Mouse (Mus musculus): Measurements from ENCODE around the gene Elp4.

The Elp4 gene

DNA sequence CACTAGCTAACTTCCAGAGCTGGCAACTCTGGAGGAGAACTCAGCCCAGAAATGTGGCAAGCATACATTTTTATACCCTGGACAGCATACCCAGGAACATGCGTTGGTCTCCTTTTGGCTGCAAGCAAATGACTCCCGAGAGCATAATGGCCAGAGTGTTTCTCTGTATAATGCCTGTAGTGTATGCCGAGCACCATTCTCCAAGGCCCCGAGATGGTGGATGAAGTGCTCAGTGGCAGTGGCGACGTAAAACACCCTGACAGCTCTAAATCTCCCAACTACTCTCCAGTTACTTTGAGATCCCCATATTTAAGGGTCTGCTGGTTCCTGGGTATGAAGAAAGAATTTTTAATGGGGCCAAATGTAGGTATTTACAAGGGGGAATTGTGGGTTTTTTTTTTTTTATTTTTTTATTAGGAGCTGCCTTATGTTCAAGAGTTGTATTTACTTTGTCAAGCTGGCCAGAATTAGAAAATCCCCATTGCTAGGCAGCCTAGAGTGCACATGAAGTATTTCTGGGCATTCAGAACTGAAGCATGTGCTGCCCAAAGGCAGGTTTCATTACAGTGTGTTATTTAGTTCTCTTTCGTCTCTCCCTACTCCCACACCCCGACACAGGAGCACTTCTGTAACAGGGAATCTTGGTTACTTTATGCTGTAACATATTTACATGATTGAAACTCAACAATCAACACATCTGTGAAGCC lies 188.8 kb downstream of the Elp4 start:
- in situ Hi-C loops (cut with MboI), result no loop called here

DNA sequence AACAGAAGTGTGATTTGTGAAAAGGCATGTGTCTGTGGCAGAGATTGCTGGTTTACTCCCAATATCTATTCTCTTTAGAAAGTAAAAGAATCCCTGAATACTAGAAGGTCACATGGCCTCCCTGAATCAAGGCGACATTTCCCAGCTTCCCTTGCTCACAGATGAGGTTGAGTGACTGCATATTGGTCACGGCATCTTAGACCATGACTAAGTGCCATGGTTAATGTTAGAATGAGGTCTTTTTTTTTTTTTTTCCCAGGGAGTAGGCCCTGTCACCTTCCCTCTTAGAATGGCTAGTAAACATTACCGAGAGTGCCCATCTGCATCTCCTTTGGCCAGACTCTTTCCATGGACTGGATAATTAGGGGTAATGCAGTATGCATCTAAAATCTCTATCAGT lies 193.9 kb downstream of the Elp4 start:
- in situ Hi-C loops (cut with MboI), result no loop called here

DNA sequence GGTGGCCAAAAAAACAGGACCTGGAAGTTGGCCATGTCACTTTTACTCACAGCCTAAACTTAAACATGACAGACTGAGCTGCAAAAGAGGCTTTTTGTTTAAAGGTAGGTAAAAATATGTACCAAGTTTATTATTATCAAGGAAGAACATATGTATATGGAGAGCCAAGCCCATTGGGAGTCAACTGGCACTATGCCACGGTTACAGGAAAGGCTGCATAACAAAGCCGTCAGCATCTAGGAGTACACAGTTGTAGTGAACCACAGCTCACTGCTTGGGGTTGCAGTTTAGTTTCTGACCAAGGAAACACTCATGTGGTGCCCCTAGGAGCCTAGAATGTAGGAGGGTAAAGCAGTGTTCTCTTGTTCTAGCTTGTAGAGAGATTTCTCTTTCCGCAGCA lies 195.2 kb downstream of the Elp4 start:
- in situ Hi-C loops (cut with MboI), result no loop called here

DNA sequence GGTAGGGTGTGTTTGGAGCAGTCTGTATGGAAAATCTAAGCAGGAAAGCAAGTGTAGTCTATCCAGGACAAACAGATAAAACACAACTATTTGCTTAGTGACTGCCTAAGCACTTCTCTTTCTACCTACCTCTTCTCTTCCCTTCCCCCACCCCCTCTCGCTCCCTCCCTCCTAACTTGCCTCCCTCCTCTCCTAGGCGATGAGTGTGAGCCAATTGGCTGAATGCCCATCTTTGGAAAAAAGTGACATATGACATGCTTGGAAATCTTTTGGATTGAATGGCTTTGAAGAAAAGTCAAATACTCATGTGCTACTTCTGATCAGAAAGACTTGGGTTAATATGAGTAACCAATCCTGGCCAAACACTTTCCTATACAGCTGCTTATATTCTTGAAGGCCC lies 199.0 kb downstream of the Elp4 start:
- in situ Hi-C loops (cut with MboI), result no loop called here

DNA sequence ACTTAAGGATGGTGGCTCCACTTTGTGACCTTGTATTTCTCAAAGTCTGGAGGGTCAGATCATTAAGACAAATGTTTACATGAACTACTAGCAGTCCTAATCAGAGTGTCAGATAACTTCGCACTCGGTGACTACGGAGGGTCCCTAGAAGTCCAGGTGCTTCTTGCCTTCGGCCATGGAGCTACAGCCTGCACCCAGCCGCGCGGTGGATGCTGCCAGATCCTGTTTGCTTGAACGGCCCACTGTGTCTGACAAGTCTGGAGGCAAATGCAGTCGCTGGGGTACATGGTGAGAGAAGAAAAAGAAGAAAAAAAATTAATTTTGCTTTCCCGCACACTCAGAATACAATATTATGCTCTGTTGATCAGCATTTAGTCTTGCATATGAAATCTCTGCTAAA lies 201.8 kb downstream of the Elp4 start:
- in situ Hi-C loops (cut with MboI), result no loop called here

DNA sequence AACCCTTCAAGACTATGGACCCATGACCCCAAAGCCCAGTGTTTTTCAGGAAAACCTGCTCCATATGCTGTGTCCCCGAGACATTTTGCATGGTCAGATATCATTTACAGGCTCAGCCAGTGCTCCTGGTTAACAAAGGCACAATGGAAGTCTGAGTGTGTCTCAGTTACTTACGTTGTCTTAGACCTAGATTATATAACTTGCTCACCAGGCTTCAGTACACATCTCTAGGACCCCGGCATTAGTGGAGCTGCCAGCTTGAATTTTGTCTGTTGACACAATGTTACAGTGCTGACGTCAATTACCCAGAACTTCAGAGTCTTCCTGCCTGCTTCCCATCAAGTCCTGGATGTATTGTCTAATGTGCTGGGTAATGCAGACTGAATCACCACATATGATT lies 202.6 kb downstream of the Elp4 start:
- in situ Hi-C loops (cut with MboI), result no loop called here

DNA sequence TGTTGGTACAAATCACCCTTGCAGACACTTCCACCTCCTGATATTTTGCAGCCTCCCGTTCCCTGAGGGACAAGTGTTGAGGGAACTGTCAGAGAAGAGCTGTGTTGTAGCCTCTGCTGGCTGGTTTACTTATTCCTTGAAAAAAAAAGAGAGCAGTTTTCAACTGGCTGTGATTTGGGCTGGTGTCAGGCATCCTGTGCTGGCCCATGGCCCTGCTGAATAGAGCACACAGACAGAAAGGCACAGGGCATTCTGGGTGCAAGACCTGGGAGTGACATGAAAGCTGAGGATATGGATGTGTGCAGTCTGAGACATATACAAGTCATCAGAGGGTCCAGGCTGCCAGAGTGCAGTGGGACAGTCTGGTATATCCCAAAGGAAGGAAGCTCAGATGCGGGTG lies 205.7 kb downstream of the Elp4 start:
- in situ Hi-C loops (cut with MboI), result no loop called here

DNA sequence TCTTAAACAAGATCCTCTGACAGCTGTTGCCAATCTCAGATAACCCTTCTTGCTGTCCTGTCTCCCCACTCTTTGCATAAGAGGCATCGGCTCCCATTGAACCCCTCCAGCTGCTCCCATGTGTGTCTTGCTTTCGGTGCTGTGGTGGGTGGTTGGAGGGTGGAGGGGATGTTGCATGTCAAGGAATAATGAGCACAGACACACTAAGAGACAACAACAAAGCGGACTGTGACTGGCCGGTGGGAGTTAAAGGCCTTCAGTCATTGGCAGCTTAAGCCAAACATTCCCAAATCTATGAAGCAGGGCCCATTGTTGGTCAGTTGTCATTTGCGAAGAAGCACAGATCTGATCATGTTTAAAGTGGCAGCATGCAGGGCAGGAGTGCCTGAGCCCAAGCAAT lies 206.6 kb downstream of the Elp4 start:
- in situ Hi-C loops (cut with MboI), result no loop called here

DNA sequence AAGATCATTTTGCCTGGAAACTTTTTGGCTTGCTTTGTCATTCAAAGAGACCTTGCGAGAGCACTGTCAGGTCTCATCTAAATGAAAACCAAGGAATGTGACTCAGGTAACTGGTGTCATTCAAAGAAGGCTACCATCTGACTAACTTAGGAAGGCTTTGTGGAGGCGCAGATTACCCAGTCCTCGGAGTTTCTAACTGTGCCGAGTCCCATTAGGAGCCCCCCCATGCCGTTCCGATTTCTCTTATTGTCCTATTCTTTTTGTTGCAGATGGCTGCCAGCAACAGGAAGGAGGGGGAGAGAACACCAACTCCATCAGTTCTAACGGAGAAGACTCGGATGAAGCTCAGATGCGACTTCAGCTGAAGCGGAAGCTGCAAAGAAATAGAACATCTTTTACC lies 213.1 kb downstream of the Elp4 start:
- in situ Hi-C loops (cut with MboI), result no loop called here

DNA sequence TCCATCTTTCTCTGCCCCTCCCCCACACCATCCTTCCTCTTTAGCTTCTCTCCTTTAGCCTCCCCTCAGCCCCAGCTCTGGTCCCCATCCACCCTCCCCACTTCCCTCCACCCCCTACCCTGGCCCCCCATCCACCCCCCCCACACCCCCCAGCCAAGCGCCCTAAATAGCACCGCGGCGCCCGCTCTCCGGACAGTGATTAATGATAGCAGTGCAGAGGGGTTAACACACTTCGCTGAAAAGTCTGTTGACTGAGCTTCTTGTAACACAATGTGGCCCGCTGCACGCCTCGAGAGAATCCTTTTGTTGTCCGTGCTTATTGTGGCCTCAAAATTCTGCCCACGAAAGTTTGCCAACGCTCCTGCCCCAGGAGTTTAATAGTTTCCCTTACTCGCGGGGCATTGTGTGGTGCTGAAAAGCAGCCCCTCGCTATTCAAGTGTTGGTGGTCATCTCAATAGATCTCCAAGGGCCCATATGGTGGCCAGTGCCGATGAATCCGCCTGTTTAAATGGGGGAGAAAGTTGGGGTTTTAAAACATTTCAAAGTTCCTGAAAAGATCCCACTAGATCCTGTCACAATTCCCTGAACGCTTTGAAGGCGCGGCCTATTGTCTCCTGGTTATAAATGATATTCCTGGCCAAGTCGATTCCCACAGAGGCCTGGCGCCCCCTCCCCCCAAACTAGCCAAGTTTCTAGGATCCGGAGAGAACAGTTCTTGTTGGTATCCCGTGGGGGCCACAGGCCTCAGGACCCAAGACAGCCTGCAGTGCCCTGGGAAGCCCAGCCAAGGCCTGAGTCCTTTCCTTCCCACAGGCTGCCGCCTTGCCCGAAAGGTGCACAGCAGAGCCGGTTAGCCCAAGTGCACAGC lies 214.4 kb downstream of the Elp4 start:
- in situ Hi-C loops (cut with MboI), result no loop called here

DNA sequence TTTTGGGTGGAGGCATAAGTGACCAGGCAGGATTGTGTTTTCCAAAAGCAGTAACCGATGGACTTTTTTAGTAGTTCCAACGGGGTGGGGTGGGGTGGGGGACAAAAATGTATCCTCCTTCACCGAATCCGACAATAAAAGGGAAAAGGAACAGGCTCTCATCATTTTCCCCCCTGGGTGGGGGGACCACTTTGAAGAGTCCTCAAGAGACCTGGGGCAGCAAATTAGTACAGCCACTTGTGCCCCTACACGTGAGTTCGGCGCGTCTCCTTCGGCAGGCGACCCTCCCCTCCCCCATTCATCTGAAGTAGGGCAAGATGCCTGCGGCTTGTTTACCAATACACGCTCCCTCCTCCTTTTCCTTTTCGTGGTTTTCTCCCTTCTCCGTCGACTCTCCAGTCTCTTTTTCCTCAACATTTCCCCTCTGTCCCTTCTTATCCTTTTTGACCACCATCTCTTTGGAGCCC lies 215.0 kb downstream of the Elp4 start:
- in situ Hi-C loops (cut with MboI), result no loop called here

DNA sequence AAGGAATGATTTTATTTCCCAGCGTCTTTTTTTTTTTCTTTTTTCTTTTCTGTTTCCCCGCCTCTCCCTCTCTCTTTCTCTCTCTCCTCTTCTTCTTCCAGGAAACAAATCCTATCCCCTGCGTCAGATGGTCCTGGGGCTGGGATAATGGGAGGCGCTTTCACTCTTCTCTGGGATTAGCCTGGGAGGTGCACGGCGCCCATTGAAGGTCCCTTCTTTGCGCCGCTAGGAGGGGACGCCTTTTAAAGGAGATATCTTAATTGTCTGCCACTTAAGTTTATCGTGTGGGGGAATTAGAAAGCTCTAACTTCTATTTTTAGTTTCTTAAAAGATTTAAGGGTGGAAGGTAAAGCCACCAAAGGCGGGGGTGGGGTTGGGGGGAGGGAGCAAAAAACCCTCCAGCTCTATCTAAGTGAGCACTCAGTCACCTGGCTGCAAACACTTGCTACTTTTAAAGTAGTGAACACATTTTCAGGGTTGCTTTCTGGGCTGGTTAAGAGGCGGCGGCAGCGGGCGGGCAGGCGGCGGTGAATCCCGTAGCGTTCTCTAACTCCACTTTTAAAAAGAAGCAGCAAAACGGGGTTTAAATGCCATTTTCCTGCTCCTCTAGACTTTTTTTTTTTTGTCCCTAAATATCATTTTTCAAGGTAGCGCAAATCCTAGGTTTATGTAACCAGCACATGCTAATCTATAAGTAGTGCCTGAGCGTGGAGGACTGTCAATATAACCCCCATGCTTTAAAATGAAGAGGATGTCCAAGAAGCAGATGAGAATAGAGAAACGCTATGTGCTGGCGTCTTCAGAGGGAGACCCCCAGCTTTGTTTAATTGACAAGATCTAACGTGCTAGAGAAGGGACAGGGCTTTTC lies 215.7 kb downstream of the Elp4 start:
- in situ Hi-C loops (cut with MboI), result no loop called here

DNA sequence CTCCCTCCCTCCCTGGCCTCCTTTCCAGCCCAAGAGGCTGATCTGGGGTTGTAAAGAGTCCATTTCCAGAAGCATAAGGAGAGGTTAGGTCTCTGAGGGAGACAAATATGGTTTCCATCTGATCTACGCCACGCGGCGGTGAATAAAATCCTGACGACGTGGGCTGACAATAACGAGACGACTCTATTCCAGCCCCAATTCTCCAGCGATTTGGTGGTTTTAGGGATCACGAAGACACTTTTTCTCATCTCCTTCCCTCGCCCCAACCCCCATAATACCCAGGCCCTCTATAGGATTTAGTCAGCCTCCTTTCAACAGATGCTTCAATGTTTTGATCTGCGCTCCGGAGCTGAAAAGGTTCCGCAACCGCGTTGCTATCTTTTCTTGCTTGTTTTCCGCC lies 216.4 kb downstream of the Elp4 start:
- in situ Hi-C loops (cut with MboI), result no loop called here

DNA sequence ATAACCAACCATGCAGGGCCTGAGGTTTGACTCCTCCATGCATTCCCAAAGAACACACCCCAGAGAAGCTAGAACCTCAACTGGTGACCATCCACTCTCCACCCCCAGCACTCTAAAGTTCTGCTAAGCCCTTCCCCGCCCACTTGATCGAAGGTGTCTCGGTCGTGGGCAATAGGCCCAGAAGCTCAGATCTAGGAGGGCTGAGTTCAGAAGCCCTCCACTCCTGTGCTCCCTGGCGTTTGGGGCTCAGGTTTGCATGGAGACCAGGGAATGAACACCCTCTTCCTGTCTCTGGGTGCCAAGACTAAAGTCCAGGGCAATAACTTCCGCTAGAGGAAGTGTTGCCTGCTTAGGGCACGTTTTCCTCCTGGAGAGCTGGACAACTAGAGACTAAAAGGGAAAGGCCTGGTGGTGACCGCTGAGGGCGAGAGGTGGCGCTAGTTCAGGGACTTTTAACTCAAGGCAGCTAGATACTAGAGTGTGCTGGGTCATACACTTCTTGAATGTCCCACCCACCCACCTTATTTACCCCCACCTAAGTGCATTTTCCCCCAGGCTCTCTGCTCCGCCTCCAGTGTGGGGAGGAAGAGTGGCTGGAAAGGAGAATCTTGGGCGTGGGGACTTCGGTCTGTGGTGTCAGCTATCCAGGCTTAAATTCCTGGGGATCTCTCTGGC lies 216.9 kb downstream of the Elp4 start:
- in situ Hi-C loops (cut with MboI), result no loop called here

DNA sequence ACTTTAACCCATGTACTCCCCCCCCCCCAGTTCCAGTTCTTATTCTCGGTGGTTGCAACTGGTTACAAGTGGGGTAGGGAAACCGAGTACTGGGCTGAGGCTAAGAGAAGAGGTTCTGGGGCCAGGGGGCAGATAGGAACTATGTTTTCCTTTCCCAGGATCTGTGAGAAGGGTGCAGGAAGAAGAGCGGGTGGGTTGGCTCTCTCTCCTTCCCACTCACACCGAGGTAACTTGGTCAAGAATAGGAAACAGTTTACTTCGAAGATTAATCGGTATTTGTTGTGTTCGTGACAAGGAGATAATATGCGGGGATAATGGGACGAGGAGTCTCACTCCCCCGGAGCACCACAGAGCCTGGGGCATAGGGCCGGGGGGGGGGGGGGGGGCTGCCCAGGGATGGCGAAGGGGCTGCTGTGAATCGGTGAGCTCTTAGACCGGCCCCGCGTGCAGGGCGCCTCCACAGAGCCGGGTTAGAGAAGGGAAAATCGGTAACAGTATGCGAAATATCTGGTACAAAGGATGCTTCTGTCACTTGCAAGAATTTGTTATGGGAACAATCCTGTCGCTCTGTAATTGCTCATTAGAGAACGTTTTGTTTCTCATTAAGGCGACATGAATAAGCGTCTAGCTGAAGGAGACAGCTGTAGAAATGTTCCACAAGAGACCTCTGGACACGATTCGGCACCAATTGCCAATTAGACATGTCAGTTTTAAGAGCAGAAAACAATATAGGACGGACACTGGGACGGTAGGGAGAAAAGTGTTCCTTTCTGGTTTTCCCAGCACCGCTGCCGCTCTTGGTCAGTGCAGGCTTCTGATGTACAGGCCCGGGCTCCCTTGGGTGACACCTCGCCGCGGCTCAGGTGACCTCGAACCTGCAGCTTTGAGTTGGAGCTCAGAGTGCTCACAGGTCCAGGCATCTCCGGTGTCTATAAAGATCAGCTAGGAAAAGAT lies 217.7 kb downstream of the Elp4 start:
- in situ Hi-C loops (cut with MboI), result no loop called here

DNA sequence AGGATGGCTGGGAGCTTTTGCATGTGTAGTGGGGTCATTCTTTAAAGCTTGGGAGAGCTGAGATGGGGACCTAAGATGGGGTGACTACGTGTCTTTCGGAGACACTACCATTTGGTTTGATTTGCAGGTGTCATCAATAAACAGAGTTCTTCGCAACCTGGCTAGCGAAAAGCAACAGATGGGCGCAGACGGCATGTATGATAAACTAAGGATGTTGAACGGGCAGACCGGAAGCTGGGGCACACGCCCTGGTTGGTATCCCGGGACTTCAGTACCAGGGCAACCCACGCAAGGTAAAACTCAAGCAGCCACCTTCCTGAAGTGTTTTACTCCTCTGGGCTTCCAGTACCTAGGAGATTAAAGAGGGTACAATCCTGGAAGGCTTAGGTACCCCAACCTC lies 218.7 kb downstream of the Elp4 start:
- in situ Hi-C loops (cut with MboI), result no loop called here

DNA sequence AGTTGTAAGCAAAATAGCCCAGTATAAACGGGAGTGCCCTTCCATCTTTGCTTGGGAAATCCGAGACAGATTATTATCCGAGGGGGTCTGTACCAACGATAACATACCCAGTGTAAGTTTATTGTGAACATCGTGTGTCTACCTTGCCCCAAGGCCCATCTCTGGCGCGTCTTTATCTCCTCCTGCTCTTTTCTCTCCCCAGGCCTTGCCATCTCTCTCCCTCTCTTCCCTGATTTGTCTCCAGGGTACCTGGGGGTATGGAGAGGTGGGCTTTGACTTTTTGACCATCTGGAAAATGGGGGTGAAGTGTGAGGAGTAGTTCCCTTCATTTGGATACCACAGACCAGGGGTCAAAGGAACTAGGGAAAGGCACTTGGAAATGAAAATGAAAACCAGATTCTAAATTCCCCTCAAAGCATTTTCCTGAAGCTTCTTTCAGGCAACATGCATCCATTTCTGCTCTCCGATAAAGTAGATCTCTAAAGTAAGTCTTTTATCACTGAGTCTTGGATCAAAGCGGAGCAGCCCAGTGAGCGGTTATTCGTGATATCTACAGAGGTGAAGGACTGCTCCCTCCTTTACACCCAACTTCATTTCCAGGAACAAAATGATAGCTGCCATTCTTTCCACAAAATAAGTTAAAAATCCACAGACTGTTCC lies 219.2 kb downstream of the Elp4 start:
- in situ Hi-C loops (cut with MboI), result no loop called here

DNA sequence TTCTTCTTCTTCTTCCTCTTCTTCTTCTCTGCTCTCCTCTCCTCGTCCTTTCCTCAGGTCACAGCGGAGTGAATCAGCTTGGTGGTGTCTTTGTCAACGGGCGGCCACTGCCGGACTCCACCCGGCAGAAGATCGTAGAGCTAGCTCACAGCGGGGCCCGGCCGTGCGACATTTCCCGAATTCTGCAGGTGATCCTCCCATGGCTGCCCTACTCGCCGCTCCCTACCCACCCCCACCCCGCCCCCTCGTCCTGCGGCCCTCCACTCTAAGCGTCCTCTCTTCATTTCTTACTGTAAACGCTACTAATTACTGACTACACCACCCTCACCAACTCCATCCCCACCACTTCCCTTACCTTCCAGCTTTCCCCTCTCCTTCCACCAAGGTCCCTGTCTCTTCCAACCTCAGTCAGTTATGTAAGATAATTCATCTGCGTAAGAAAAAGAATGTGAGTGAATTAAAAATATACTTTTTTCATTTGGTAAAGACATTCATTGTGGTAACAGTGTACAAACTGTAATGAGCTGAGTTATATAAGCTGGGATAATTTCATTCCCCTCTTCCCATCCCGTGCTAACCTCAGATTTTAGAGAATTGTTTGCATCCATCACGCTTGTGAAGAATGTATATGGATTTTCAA lies 220.5 kb downstream of the Elp4 start:
- in situ Hi-C loops (cut with MboI), result no loop called here

DNA sequence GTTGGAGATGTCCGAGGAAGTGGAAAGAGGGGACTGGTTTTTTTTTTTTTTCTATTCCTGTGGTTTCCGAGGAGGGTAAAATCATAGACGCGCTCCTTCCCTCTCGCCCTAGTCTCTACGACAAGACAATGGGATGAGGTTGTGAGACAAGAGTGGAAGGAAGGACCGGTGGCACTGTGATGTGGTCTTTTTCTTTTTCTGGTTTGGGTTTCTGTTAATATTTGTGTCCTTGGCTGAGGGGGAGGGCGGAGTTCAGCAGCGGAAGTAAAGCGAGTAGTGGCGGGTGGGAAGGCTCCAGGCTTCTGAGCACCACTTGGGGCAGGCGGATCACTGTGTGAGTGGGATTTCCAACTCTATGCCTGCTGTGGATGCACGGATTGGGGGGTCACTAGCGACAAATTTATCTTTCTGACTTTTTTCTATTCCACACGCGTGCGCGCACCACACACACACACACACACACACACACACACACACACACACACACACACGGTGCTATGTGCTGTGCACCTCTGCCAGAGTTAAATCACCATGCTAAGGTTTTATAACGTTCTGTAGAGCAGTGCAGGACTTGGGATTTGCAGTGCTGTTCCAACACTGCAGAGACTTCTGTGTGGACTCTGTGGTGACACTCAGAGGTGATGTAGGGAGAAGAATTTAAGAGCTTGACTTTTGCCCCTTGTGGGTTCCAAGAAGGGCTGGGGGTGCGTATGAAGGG lies 221.6 kb downstream of the Elp4 start:
- in situ Hi-C loops (cut with MboI), result no loop called here

All from mature B cell (primary cell).